Mouse (Mus musculus) lung, postnatal 4 days (tissue): Measurements from ENCODE around the gene Platr17.
A peak's percentile ranks its signal among the peaks of the same experiment; 100 is the strongest.
"Not testable (repeated sequence)": the region's sequence is repeated elsewhere in the genome, so short reads cannot be mapped to it uniquely, and the experiment has no call there.

Experiments used
- DNase-seq, 2 experiments: peaks; one replicate each; pipeline ENCODE4 v3.0.0; 2021

Gene Platr17

DNA sequence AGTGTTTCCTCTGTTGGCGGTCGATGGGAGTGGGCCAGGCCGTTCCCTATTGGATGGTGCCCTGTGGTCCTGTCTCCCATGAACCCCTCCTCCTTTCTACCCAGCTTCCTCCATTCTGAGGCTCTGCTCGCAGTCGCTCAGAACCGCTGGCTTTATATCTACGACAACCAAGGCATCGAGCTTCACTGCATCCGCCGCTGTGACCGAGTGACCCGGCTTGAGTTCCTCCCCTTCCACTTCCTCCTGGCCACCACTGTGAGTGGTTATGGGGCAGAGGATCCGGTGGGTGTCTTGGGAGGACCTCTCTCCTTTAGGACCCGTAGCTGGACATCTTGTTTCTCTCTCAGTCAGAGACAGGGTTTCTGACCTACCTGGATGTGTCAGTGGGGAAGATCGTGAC lies 38.5 kb downstream of the Platr17 start:
- DNase-seq = no peak

DNA sequence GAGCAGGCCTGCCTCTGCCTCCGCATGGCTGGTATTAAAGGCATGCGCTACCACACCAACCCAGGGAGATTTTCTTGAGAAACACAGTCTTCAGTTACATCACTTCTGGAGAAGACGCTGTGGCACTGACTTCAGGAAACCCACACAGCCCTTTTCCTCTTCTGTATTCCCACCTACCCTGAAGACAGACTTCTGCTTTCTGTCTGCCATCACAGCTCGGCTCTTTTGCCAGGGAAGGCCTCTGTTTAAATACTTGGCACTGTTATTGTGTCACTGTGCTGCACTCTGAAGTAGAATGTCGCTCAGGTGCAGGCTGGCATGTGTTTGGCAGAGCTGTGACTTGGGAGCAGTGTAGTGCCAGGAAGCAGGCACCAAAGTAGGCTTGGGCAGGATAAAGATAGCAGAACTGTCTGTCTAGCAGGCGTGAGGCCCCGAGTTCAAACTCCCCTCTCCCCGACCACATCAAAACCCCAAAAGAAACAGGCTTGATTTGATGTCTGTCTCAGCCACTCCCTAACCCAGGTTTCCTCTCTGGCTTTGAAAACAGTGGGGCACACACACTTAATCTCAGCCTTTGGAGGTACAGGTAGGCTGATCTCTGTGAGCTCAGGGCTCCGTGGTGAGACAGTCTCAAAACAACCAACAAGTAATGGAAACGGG lies 42.6 kb downstream of the Platr17 start:
- peak in 1 of 2 experiments; percentile 17 for DNase-seq

DNA sequence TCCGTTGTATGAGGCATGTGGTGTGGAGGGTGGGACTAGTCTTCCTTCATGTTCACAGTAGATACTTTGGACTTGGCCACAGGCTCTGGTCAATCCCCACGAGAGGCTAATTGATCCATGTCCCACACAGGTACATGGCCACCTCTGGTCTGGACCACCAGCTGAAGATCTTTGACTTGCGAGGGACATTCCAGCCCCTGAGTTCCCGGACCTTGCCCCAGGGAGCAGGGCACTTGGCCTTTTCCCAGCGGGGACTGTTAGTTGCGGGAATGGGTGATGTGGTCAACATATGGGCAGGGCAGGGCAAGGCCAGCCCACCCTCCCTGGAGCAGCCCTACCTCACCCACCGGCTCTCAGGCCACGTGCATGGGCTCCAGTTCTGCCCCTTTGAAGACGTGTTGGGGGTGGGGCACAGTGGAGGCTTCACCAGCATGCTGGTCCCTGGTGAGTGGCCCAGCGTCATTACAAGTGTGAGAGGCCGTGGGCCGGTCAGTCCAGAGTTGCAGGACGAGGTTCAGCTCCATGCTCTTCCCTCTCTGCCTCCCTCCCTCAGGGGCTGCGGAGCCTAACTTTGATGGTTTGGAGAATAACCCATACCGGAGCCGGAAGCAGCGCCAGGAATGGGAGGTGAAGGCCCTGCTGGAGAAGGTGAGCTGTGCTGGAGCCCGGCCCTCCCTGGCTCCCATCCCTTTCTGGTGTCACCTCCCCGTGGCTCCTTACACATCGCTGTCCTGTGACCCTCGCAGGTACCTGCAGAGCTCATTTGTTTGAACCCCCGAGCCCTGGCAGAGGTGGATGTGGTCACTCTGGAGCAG lies 43.4 kb downstream of the Platr17 start:
- DNase-seq = no peak

DNA sequence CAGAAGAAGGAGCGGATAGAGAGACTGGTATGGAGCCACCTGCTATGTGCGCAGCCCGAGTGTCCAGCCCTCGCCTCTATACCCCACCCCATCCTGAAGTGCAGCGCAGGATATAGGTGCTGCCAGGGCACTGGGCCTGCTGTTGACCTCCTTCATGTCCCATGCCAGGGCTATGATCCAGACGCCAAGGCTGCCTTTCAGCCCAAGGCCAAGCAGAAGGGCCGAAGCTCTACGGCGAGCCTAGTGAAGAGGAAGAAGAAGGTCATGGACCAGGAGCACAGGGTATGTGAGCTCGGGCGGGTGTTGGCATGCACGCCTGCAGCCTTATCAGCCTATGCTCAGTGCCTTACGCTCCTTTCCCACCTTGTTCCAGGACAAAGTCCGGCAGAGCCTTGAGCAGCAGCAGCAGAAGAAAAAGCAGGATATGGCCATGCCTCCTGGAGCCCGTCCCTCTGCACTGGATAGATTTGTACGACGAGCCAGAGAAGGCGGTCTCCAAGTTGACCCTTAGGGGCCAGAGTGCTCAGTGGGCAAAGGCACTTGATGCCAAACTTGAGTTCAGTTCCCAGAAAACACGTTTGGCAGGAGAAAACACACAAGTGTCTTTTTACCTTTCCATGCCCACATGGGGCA lies 44.1 kb downstream of the Platr17 start:
- DNase-seq = no peak

DNA sequence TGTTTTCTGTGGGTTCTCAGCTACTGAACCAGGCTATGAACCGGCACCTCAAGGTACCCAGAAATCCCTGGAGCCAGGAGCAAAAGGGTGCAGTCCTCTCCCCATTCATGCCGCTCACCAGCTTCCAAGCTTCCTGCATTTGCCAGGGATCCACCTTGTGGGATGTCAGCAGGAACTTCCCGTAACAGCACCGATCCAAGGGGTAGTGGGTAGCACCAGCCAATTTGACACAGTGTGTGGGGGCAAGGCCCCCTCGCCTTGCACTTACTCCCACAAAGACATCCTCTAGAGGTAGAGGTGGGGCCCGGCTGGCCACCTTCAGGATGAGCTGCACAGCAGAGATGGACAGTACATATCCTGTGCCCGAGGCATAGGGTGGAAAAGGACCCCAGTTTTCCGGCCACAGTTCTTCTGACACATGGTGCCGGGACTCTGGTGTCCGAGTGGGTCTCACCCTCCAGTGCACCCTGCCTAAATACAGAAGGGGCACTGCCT lies 45.2 kb downstream of the Platr17 start:
- no peak for DNase-seq

DNA sequence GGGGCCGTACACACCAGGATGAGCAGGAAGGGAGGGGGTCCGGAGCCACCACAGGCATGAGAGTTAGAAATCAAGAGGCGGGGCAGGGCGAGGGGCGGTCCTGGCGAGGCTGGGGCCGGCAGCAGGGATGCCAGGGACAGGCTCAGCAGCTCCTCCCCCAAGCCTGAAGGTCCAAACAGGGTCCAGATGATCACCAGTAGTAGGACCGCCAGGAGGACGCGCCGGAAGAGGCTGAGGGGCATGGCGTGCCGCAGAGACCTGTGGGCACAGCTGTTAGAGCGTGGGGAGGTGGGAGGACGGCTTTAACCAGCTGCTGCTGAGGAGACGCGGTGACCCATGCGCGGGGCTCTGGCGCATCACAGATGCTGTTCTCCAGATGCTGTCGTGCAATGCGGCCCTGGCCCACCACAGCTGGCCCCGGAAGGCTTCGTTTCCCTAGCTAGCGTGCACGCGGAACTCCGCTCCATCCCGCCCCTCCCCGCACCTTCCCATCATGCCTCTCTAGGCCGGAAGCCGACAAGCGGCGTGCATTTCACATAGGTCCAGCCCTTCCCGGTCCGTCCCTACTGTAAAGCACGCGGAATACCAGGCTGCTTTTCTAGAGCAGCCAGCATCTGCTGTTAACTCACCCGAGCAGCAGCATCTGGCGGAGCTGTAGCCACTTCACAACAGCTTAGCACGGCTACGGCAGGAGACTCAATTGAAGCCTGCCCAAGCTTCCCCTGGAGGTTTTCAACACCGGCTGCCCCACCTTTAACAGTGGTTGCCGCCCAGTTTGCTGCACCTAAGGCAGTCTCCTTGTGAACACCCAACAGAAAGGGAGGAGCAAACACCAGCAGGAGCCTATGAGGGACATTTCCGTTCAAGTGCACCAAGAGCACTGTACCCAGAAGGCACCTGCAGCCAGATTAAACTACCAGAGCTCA lies 46.3 kb downstream of the Platr17 start, which contains the start of gene B3galt4:
Gene B3galt4 (minus strand): TSS at position 468 of the 926 bp plus-strand sequence.
- peak; percentile 85 to 88 for DNase-seq

DNA sequence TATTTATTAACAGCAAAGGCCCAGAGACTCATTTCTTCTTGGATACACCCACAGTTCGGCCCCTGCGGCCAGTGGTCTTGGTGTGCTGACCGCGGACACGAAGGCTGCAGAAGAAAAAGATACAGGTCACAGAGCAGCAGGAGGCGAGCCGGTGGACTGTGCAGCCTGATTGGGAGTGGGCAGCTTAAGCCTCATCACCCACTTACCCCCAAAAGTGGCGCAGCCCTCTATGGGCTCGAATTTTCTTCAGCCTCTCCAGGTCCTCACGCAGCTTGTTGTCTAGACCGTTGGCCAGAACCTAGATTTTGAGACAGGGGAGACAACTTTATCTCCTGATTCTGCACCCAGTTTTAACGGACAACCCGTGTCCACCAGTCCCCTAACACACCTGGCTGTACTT lies 47.1 kb downstream of the Platr17 start:
- DNase-seq = not testable (repeated sequence)

DNA sequence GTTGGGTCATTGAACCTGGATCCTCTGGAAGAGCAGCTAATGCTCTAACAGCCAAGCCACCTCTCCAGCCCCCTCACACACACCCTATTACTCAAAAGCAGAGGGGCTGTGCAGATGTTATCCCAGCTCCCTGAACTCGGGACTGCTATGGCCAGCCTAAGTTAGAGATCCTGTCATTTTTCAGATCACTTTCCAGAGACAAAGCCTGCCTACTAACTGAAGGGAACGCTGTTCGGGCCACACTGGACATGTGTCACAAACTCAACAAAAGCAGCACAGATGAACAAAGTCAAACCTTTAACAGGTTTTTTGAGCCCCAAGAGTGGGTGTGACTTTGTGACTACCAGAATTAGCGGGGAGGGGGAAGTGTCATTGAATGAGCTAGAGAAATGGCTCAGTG lies 47.9 kb downstream of the Platr17 start:
- no peak for DNase-seq

DNA sequence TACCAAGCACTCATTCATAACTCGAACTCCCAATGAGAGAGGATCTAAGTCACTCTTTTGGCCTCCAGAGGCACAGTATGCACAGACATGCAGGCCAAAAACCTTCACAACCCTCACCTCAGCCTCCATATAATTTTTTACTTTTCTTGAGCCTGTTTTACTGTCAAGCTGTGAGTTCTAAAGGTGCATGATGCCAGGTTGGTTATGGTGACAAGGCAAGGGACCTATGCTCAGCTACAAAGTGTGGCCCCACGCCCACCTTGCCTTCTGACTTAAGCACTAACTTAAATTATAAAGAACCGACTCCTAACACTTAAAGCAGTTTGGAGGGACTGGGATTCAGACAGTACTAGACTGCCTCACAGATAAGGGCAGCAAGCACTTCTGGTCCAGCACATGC lies 48.4 kb downstream of the Platr17 start:
- DNase-seq = no peak

DNA sequence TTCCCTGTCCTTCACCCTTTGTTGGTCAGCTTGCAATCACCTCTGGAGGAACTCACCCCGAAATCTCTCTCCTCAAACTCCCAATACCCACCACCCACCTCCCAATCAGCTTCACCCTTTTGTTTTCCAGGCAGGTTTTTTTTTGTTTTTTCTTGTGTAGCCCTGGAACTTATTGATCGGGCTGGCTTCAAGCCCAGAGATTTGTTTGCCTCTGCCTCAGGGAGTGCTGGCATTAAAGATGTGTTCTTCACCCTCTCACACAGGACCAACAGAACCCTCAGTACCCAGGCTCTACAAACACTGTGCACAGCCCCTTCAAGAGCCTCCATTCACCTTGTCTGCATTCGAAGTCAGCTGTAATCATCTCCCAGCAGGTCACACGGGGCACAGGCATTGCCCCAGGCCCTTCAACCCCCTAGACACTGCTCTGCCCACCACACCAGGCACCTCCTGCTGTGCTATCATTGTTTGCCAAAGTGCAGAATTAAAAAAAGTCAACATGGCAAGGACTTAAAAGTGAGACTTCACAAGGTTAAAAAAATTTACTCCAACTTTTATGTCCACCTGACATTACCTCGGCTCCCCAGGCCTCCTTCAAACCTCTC lies 49.1 kb downstream of the Platr17 start:
- DNase-seq = no peak

DNA sequence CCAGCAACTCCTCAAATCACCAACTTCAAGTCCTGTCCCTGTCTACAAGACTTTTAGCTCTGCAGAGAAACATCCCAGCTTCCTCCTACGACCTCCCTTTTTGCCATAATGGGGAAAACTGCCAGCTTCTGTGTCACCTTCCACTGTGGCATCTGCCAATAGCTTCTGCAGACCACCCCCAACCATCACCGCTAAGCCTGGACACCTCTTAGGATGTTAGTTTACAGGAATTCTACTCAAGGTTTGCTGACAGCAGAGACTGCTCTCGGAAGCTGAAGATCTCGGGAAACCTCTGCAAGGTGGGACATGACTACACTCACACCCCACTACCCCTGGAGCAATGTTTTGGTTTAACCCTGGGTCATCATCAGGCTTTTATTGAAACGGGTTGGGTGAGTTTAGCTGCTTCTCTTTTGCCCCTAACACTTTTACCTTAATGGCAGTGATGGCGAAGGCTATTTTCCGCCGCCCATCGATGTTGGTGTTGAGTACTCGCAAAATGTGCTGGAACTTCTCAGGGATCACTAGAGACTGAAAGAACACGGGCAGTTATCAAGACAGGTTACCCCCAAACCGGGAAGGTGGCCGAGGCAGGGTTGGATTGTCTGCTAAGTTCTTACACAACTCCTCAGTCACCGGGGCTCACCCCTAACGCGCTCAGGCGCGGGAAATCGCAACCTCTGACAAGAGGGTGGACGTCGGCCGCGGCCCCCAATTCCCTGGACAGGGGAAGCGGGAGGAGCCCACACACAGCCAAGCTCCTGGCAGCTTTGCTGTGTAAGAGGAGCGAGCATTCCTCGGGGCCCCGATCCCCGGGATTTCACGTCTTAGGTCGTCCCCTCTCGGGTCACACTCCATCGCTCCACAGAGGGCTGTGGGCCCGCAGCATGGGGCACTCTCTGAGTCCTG lies 50.0 kb downstream of the Platr17 start:
- no peak for DNase-seq

DNA sequence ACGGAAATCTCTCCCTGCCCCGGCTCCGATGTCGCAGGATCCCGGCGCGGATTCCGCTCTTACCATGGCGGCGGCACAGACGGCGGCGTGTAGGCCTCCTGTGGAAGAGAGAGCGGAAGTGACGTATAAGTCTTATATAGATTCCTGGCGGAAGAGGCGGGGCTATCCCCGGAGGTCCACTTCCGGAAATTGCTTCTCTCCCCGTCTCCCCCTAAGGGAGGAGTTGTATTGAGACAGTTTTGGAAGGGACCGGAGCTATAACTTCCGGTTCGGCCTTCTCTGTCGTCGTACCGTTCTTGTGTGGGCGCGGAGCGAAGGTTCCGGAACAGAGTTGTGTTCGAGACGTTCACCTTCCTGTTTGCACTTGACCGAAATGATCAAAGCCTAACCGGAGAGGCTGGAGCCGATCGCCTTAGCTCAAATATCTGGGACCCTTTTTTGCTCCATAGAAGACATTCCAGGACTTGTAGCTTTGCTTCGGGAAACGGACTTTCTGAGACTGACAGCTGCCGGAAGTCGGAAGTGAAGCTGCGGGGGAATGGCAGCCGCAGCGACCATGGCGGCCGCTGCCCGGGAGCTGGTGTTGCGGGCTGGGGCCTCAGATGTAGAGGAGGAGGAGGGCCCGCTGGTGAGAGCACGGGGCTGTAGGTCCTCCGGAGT lies 50.8 kb downstream of the Platr17 start, which contains the start of the genes Vps52 and Rps18:
Gene Vps52 (plus strand): TSS at position 258 of the 660 bp plus-strand sequence.
Gene Rps18 (minus strand): TSS at position 447 of the 660 bp plus-strand sequence.
- DNase-seq = peak; percentile 96
